Mouse (Mus musculus) thymus, adult 2 months (tissue): Measurements from ENCODE around the gene Nop2. TPM values are rescaled to one million over a fixed set of nuclear protein-coding genes. Genes with fewer than 3 reads are reported as not detected.
A peak's percentile ranks its signal among the peaks of the same experiment; 100 is the strongest.

Experiments
- DNase-seq: peaks from one replicate; pipeline ENCODE4 v3.0.0; 2021
- H3K27ac ChIP-seq: fragments of 200-500 bp; 2 replicates; pipeline ENCODE4 v1.5.1; 2012; ENCODE audit warnings: low read length, control low read depth; ENCODE audit not compliant: control insufficient read depth, insufficient read depth
- H3K27me3 ChIP-seq: fragments of 200-500 bp; 2 replicates; pipeline ENCODE4 v1.6.1; 2012; ENCODE audit warnings: mild to moderate bottlenecking, low read length, moderate library complexity, mixed read lengths; ENCODE audit not compliant: control insufficient read depth, insufficient read depth
- H3K36me3 ChIP-seq: fragments of 200-500 bp; 2 replicates; pipeline ENCODE4 v1.6.1; 2012; ENCODE audit warnings: mild to moderate bottlenecking, low read length, moderate library complexity; ENCODE audit not compliant: control insufficient read depth, insufficient read depth
- H3K4me1 ChIP-seq: fragments of 200-500 bp; replicated peaks from 2 replicates; pipeline ENCODE4 v1.6.1; 2012; ENCODE audit warnings: low read length; ENCODE audit not compliant: control insufficient read depth, insufficient read depth
- H3K4me3 ChIP-seq: fragments of 200-500 bp; 2 replicates; pipeline ENCODE4 v1.5.1; 2012; ENCODE audit warnings: mild to moderate bottlenecking, low read length, control low read depth, moderate library complexity; ENCODE audit not compliant: control insufficient read depth, insufficient read depth
- CTCF ChIP-seq: fragments of 200-500 bp; IDR thresholded peaks from 2 replicates; pipeline ENCODE4 v1.5.1; 2012; ENCODE audit warnings: mild to moderate bottlenecking, control low read depth, low read length, moderate library complexity, borderline replicate concordance; ENCODE audit not compliant: control insufficient read depth, poor library complexity, insufficient read depth; ENCODE audit errors: extremely low read depth
- POLR2A ChIP-seq: fragments of 200-500 bp; IDR thresholded peaks from 2 replicates; pipeline ENCODE4 v1.6.1; 2012; ENCODE audit warnings: mild to moderate bottlenecking, low read length, control low read depth, moderate library complexity; ENCODE audit not compliant: control insufficient read depth, poor library complexity, insufficient read depth; ENCODE audit errors: extremely low read depth
- WGBS: fragments of 180-500 bp; shearing (Covaris S2); methylation state at CpG from one replicate; pipeline ENCODE4 v1.1.7; 2018; 5-methylcytosine and 5-hydroxymethylcytosine counted together
- polyA plus RNA-seq: library from polyadenylated mRNA; depleted of rRNA; stranded (reverse); fragments of >200 nt; gene quantifications from 2 replicates; pipeline ENCODE4 v1.2.3, GENCODE M21; 2012

Gene Nop2
- polyA plus RNA-seq, 1 experiment: 26.4 TPM

GRCm38 (mm10) chr6:125107705-125108104 lies 24.0 kb upstream of the Nop2 start:
- TF ChIP-seq POLR2A (no peak), CTCF (no peak)
- peaks cover 96% of the 10 kb centered on the region for H3K36me3 ChIP-seq
- H3K27ac ChIP-seq: no peak overlapping the region
- H3K4me3 ChIP-seq: no peak overlapping the region
- no peaks in the 10 kb centered on the region for H3K27me3 ChIP-seq
- no peaks in the 10 kb centered on the region for H3K4me1 ChIP-seq
- no peak for DNase-seq
- WGBS: 94% methylated on average over 2 of the region's 2 CpGs

- peaks cover 100% of the 10 kb centered on the region for H3K36me3 ChIP-seq
- WGBS: 93% methylated on average over 14 of the region's 14 CpGs
Observed at GRCm38 (mm10) chr6:125109371-125109770, 22.3 kb upstream of the Nop2 start.

GRCm38 (mm10) chr6:125110927-125111326 lies 20.8 kb upstream of the Nop2 start:
- no peak overlapping the region for H3K27ac ChIP-seq
- H3K36me3 ChIP-seq: peaks cover 98% of the 10 kb centered on the region
- peak; percentile 55 for DNase-seq
- no peaks in the 10 kb centered on the region for H3K27me3 ChIP-seq
- no peak for TF ChIP-seq POLR2A
- TF ChIP-seq CTCF: peak; percentile 61; the same call in 1 of the 2 replicates
- WGBS: 96% methylated on average over 7 of the region's 7 CpGs
- no peak overlapping the region for H3K4me3 ChIP-seq
- no peaks in the 10 kb centered on the region for H3K4me1 ChIP-seq

More at GRCm38 (mm10) chr6:125109371-125109770, 22.3 kb upstream of the Nop2 start:
- Histone ChIP-seq H3K27me3 (no peaks in the 10 kb centered on the region), H3K4me3 (no peak overlapping the region), H3K27ac (no peak overlapping the region), H3K4me1 (no peaks in the 10 kb centered on the region)
- TF ChIP-seq POLR2A: no peak
- TF ChIP-seq CTCF: no peak
- DNase-seq: no peak

- H3K27me3 ChIP-seq: no peaks in the 10 kb centered on the region
- no peak for DNase-seq
- no peak overlapping the region for H3K4me3 ChIP-seq
- H3K4me1 ChIP-seq: no peaks in the 10 kb centered on the region
- H3K36me3 ChIP-seq: peaks cover 97% of the 10 kb centered on the region
- TF ChIP-seq POLR2A (no peak), CTCF (no peak)
- H3K27ac ChIP-seq: no peak overlapping the region
- WGBS: 93% methylated on average over 11 of the region's 11 CpGs
Observed at GRCm38 (mm10) chr6:125112553-125112952, 19.2 kb upstream of the Nop2 start.

GRCm38 (mm10) chr6:125119387-125119786 lies 12.3 kb upstream of the Nop2 start:
- Histone ChIP-seq H3K36me3 (peaks cover 94% of the 10 kb centered on the region), H3K27ac (no peak overlapping the region)
- no peak for DNase-seq

GRCm38 (mm10) chr6:125128724-125129123 lies 3.0 kb upstream of the Nop2 start:
- Histone ChIP-seq H3K4me1 (peaks cover 13% of the 10 kb centered on the region), H3K36me3 (peaks cover 40% of the 10 kb centered on the region), H3K4me3 (no peak overlapping the region), H3K27me3 (no peaks in the 10 kb centered on the region), H3K27ac (no peak overlapping the region)
- WGBS: 98% methylated on average over 12 of the region's 12 CpGs
- DNase-seq: no peak
- TF ChIP-seq CTCF: no peak
- no peak for TF ChIP-seq POLR2A

More at GRCm38 (mm10) chr6:125119387-125119786, 12.3 kb upstream of the Nop2 start:
- H3K27me3 ChIP-seq: no peaks in the 10 kb centered on the region
- 97% methylated on average over 8 of the region's 8 CpGs for WGBS
- no peak for TF ChIP-seq POLR2A
- no peak for TF ChIP-seq CTCF
- H3K4me3 ChIP-seq: no peak overlapping the region
- H3K4me1 ChIP-seq: no peaks in the 10 kb centered on the region
